Mouse (Mus musculus) forebrain, embryonic 16.5 days (tissue): Measurements from ENCODE around the gene Arhgef28. TPM values are rescaled to one million over a fixed set of nuclear protein-coding genes. Genes with fewer than 3 reads are reported as not detected.
A peak's percentile ranks its signal among the peaks of the same experiment; 100 is the strongest.
"Not testable (repeated sequence)": the region's sequence is repeated elsewhere in the genome, so short reads cannot be mapped to it uniquely, and the experiment has no call there.

Experiments used
- ATAC-seq: fragments of 200-750 bp; cut with Nextera tagmentation; 2 replicates; pipeline ENCODE4 v1.8.0; 2017; ENCODE audit warnings: mild to moderate bottlenecking, moderate library complexity
- H3K27ac ChIP-seq: fragments of 300-500 bp; sonication (generic); 2 replicates; pipeline ENCODE4 v1.5.1; 2014; ENCODE audit warnings: low read length, control low read depth
- H3K27me3 ChIP-seq: fragments of 300-500 bp; sonication (generic); replicated peaks from 2 replicates; pipeline ENCODE4 v1.6.1; 2014; ENCODE audit warnings: low read length; ENCODE audit not compliant: control insufficient read depth, insufficient read depth
- H3K36me3 ChIP-seq: fragments of 300-500 bp; sonication (generic); 2 replicates; pipeline ENCODE4 v1.6.1; 2014; ENCODE audit not compliant: control insufficient read depth, insufficient read depth
- H3K4me1 ChIP-seq: fragments of 300-500 bp; sonication (generic); replicated peaks from 2 replicates; pipeline ENCODE4 v1.6.1; 2014; ENCODE audit warnings: low read length; ENCODE audit not compliant: control insufficient read depth, insufficient read depth
- H3K4me2 ChIP-seq: fragments of 300-500 bp; sonication (generic); 2 replicates; pipeline ENCODE4 v1.6.1; 2014; ENCODE audit warnings: mild to moderate bottlenecking, low read length, control low read depth
- H3K4me3 ChIP-seq: fragments of 300-500 bp; sonication (generic); replicated peaks from 2 replicates; pipeline ENCODE4 v1.5.1; 2014; ENCODE audit warnings: mild to moderate bottlenecking, low read length, control low read depth
- H3K9ac ChIP-seq: fragments of 300-500 bp; sonication (generic); replicated peaks from 2 replicates; pipeline ENCODE4 v1.6.1; 2014; ENCODE audit warnings: low read depth, low read length, control low read depth
- H3K9me3 ChIP-seq: fragments of 300-500 bp; sonication (generic); 2 replicates; pipeline ENCODE4 v1.6.1; 2016; ENCODE audit warnings: low read length; ENCODE audit not compliant: control insufficient read depth
- WGBS: fragments of 180-500 bp; shearing (Covaris S2); extraction: QIAGEN DNeasy Blood & Tissue Kit; methylation state at CpG from one replicate; pipeline ENCODE4 v1.1.7; 2014; 5-methylcytosine and 5-hydroxymethylcytosine counted together
- polyA plus RNA-seq: library from polyadenylated mRNA; unstranded; fragments of >200 nt; fragmentation: Nextera tagmentation; extraction: Ambion mirVana; gene quantifications from 2 replicates; pipeline ENCODE4 v1.2.1, GENCODE M21; 2015

Gene Arhgef28
- polyA plus RNA-seq, 1 experiment from 2014 or later, result 17.3 TPM

DNA sequence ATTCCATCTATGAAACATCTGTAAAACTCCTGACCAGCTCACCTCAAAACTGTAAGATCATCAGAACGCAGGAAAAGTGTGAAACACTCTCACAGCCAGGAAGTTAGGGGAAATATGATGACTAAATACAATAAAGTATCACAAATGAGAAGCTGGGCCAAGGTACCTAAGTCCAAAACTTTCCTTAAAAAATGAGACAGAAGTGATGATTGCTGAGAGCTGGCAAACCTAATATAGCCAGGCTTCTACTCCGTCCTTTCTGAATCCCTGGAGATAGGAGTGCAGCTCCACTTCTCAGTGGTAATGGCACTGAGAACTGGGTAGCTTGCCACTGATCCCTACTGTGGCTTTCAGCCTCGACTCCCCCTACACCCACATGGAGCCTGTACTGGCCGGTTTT, 184.3 kb downstream of the Arhgef28 start:
- Histone ChIP-seq H3K4me1 (peaks cover 4% of the 10 kb centered on the region; the same call in 1 of the 2 replicates), H3K27ac (no peak overlapping the region), H3K4me3 (no peak overlapping the region), H3K9me3 (no peaks in the 10 kb centered on the region), H3K36me3 (no peaks in the 10 kb centered on the region), H3K9ac (no peak overlapping the region), H3K4me2 (no peak overlapping the region), H3K27me3 (no peaks in the 10 kb centered on the region)
- no peak for ATAC-seq
- 76% methylated on average over 4 of the region's 4 CpGs for WGBS

DNA sequence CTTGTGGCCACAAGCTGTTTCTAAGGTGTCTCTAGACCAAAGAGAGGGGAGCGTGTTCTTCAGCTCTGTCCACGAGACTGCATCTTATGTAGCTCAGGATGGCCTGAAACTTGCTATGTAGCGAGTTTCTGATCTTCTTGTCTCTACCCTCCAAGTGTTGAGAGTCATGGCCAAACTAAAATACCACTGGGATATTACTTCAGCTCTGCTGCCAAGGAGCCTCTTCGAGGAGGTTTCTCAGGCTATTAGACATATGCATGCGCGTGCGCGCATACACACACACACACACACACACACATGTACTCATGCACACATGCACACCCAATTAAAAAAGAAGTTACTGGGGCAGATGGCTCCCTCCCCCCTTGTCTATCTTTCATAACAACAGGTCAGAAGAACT, 187.4 kb downstream of the Arhgef28 start:
- H3K4me1 ChIP-seq, result peaks cover 11% of the 10 kb centered on the region
- WGBS, result 91% methylated on average over 8 of the region's 8 CpGs
- ATAC-seq, H3K4me2 ChIP-seq, H3K4me3 ChIP-seq, H3K36me3 ChIP-seq, H3K9ac ChIP-seq, H3K9me3 ChIP-seq, H3K27me3 ChIP-seq, H3K27ac ChIP-seq: not testable (repeated sequence)

DNA sequence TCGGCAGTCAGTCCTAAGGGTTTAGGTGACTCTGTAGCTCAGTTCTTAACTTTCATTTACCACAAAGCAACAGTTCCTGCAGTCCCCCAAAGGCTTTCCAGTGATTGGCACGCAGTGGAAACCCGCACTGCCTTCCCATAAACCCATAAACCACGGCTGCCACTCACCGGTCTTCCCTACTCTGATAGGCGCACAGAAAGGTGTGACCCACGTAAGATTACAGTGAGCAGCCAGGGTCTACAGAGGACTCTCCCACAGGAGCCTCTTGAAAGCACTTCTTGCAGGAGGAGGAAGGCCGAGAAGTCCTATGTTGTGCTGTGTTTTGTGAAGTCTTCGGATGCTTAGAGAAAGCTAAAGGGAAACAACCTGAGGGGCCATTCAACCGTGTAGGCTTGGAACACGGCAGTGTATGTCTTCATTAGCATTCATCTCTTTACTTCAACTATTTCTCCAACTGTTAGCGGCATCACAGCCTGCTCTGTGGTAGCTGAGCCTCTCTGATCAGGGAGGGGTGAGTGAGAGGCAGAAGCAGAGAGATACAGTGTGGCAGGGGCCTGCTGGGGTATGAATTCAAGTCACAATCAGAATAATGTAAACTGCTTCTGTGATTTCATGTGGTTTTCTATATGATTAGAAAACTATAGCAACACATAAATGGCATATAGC, 189.2 kb downstream of the Arhgef28 start:
- Histone ChIP-seq H3K9me3 (no peaks in the 10 kb centered on the region), H3K4me3 (peak overlapping the region; percentile 50), H3K27ac (0 out of 2 replicates have a peak overlapping the region, but pooled peaks have one; percentile 0), H3K9ac (peak overlapping the region; percentile 61; the same call in 1 of the 2 replicates), H3K27me3 (peaks cover 2% of the 10 kb centered on the region; the same call in 1 of the 2 replicates), H3K36me3 (no peaks in the 10 kb centered on the region), H3K4me1 (peaks cover 11% of the 10 kb centered on the region), H3K4me2 (peak overlapping the region; percentile 81)
- peak; percentile 89 for ATAC-seq
- 12% methylated on average over 12 of the region's 12 CpGs for WGBS

DNA sequence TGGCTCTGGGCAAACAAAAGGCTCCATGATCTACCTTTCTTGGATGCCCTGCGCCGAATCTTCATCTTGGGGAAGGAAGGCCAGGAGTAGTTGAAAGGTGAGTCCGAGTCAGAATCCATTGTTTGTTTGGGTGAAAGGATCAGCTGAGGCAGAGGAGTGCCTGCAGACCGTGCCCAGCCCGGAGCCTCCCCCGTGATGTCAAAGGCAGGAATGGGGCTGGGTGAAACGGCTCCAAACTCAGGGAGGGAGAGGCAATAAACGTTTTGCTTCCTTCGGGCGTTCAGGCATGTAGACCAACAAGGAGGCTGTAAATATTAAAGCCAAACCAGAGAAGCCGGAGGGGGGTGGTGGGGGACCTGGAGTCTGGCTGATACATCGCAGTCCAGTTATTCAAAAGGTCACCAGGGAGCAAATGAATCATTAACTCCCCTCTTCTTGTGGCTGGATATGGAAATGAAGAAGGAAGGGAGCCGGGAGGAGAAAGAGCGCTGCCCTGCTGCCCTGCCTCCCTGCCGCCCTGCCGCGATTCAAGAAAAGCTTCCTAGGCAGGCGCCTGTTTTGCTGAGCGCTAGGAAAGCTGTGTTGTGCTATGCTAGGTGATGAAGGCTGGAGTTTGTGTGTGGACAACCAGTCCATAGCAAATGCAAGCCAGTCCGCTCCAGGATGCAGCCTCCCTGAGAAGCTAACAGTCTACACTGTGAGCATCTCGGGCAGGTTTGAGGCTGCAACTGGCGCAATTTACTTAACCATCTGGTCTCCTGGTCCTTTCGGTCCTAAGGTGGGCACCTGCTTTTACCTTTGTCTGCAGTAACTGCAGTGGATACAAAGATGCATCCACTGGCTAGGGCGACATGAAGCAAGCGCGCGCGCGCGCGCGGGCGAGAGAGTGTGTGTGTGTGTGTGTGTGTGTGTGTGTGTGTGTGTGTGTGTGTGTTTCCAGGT, 190.0 kb downstream of the Arhgef28 start:
- H3K36me3 ChIP-seq, result no peaks in the 10 kb centered on the region
- H3K4me2 ChIP-seq, result peak overlapping the region; percentile 81
- peak overlapping the region; percentile 61 for H3K9ac ChIP-seq
- no peaks in the 10 kb centered on the region for H3K9me3 ChIP-seq
- WGBS, result 3% methylated on average over 33 of the region's 33 CpGs
- ATAC-seq, result peak; percentile 59
- peak overlapping the region; percentile 45; the same call in 1 of the 2 replicates for H3K27ac ChIP-seq
- peak overlapping the region; percentile 50 for H3K4me3 ChIP-seq
- peaks cover 11% of the 10 kb centered on the region for H3K4me1 ChIP-seq
- H3K27me3 ChIP-seq, result peaks cover 2% of the 10 kb centered on the region; the same call in 1 of the 2 replicates

DNA sequence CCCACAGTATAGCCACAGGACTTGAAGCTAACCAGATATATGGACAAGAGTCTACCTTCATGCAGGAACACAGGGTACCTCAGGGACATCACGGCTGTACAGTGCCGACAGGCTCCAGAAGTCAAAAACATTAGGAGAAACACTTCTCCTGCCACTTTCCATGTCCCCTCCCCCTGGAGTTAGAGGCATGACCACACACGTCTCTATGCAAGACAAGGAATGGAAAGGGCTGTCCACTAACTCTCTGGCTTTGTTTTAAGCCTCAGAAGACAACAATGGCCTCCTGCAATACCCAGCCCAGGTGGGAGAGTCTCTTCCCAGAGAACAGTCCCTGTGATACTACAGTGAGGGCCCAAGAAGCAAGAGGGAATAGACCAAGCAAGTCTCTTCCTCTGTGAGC, 191.3 kb downstream of the Arhgef28 start:
- Histone ChIP-seq H3K4me1 (peaks cover 11% of the 10 kb centered on the region), H3K4me2 (no peak overlapping the region), H3K27me3 (peaks cover 2% of the 10 kb centered on the region; the same call in 1 of the 2 replicates), H3K4me3 (no peak overlapping the region), H3K9ac (no peak overlapping the region), H3K27ac (no peak overlapping the region), H3K9me3 (no peaks in the 10 kb centered on the region), H3K36me3 (no peaks in the 10 kb centered on the region)
- WGBS, result 67% methylated on average over 3 of the region's 3 CpGs
- no peak for ATAC-seq

DNA sequence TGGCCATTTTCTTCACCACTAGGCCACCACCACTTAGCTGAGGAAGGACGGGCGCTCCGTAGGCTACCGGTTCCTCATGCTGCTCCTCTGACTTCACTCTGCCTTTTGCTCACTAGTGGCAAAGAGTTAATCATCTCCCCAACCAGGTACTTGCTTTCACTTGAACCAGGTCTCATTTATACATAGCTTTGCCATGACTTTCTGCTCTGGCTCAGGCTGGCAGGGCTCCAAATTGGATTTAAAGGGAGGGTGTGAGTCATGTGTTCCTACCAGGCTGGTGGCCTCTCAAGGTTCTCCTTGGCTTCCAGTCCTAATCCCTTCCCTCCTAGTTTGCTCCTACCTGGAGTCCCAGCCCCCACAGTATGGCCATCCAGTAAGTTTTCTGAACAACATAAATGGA, 192.5 kb downstream of the Arhgef28 start:
- H3K9ac ChIP-seq, result no peak overlapping the region
- no peak for ATAC-seq
- no peaks in the 10 kb centered on the region for H3K9me3 ChIP-seq
- no peak overlapping the region for H3K27ac ChIP-seq
- H3K4me3 ChIP-seq, result no peak overlapping the region
- H3K4me2 ChIP-seq, result no peak overlapping the region
- peaks cover 2% of the 10 kb centered on the region; the same call in 1 of the 2 replicates for H3K27me3 ChIP-seq
- WGBS, result 96% methylated on average over 4 of the region's 4 CpGs
- peaks cover 11% of the 10 kb centered on the region for H3K4me1 ChIP-seq
- no peaks in the 10 kb centered on the region for H3K36me3 ChIP-seq

DNA sequence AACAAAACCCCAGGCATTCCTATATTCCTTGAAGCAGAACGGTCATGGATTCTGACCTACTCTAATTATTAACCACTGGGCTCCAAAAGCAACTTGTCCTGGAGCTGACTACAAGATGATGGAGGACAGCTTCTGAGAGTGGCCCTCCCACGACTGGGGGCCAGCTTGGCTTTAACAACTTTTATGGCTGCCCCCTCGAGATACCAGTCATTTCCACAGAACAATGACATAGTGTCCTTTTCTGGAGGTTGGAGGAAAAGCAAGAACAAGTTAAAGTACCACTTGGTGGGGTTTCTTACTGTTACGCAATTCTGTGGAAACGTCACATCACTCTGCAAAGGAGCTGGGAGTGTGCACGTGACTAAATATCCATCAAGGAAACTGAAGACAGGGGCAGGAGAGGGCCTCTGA, 194.3 kb downstream of the Arhgef28 start:
- no peak overlapping the region for H3K27ac ChIP-seq
- H3K4me2 ChIP-seq, result no peak overlapping the region
- H3K36me3 ChIP-seq, result no peaks in the 10 kb centered on the region
- no peak for ATAC-seq
- peaks cover 8% of the 10 kb centered on the region for H3K4me1 ChIP-seq
- H3K9me3 ChIP-seq, result no peaks in the 10 kb centered on the region
- H3K27me3 ChIP-seq, result peaks cover 2% of the 10 kb centered on the region; the same call in 1 of the 2 replicates
- H3K4me3 ChIP-seq, result no peak overlapping the region
- H3K9ac ChIP-seq, result no peak overlapping the region
- 81% methylated on average over 6 of the region's 6 CpGs for WGBS

DNA sequence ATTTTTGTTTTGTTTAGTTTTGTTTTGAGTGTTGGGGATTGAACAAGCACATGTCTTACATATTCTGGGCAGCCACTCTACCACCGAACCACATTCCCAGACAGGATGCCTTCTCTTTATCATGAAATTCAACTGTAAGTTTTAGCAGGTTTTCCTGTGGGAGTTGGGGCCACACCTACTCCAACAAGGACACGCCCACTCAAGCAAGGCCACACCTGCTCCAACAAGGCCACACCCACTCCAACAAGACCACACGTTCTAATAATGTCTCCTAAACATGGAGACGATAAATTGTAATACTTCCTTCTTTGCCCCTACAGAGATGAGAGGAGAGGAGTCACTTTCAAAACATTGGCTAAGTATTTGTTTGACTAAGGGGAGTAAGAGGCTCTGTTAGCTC, 197.2 kb downstream of the Arhgef28 start:
- WGBS, result 68% methylated on average over 4 of the region's 4 CpGs

DNA sequence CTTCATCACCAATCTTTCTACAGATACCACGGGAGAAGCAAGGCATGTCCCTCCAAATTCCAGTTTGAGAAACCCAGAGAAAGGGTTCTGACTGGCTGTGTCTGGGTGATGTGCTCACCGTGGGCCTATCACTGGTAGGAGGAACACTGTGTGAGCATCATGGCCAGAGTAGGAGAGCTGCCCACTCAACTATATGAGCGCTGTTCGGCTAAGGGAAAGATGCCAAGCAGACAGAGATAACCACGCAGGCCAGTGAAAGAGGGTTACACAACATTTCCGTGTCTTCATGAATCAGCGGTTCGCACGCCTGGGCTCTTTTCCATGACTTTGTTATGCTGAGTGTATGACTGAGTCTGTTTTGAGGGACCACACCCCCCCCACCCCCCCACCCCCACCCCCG, 197.7 kb downstream of the Arhgef28 start:
- Histone ChIP-seq H3K36me3 (no peaks in the 10 kb centered on the region), H3K9ac (no peak overlapping the region), H3K4me3 (no peak overlapping the region), H3K4me1 (no peaks in the 10 kb centered on the region; the same call in 1 of the 2 replicates), H3K9me3 (no peaks in the 10 kb centered on the region), H3K27me3 (no peaks in the 10 kb centered on the region), H3K4me2 (no peak overlapping the region), H3K27ac (no peak overlapping the region)
- 84% methylated on average over 10 of the region's 10 CpGs for WGBS
- ATAC-seq, result no peak

More for the DNA sequence above, 197.2 kb downstream of the Arhgef28 start:
- Histone ChIP-seq H3K9me3 (no peaks in the 10 kb centered on the region), H3K4me3 (no peak overlapping the region), H3K4me2 (no peak overlapping the region), H3K4me1 (no peaks in the 10 kb centered on the region; the same call in 1 of the 2 replicates), H3K9ac (no peak overlapping the region), H3K27me3 (no peaks in the 10 kb centered on the region), H3K36me3 (no peaks in the 10 kb centered on the region), H3K27ac (no peak overlapping the region)
- no peak for ATAC-seq
